Mouse (Mus musculus) urinary bladder, adult 18-20 months (tissue): ENCODE results near the gene 4931406C07Rik.
"Not testable (repeated sequence)": the region's sequence is repeated elsewhere in the genome, so short reads cannot be mapped to it uniquely, and the experiment has no call there.

Experiments used
- DNase-seq, 2 experiments: peaks; one replicate each; pipeline ENCODE4 v3.0.0; 2022; ENCODE audit warnings: low spot score in 2 of 2, mixed read lengths in 2 of 2

Gene 4931406C07Rik

GRCm38 (mm10) chr9:15306398-15307119, at the start of gene 4931406C07Rik:
Gene 4931406C07Rik (minus strand): TSS chr9:15306448.
- peak in 1 of 2 experiments; percentile 28 for DNase-seq

GRCm38 (mm10) chr9:15349925-15350324, 43.7 kb upstream of the 4931406C07Rik start:
- no peak for DNase-seq

DNA sequence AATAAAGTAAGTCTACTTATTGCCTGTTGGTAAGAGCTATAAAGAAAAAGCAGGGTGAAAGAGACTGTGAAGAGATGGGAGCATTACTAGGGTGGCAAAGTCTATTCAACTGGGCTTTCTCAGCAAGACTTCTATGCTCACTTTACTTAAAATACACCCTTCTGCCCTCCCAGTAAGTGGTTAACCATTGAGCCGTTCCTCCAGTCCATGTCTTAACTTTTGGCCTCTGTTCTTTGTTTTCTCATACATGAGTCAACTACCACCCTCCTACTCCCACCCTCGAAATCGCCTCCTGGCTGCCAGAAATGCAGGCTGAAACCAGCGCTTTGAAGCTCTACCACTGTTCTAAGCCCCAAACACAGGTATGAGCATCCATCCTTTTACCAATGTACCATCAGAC, 31.5 kb upstream of the 4931406C07Rik start:
- DNase-seq, result no peak

- no peak for DNase-seq
Measured at GRCm38 (mm10) chr9:15318170-15318742, 12.0 kb upstream of the 4931406C07Rik start.

- DNase-seq, result no peak
Measured at GRCm38 (mm10) chr9:15317223-15318169, 11.2 kb upstream of the 4931406C07Rik start.

DNA sequence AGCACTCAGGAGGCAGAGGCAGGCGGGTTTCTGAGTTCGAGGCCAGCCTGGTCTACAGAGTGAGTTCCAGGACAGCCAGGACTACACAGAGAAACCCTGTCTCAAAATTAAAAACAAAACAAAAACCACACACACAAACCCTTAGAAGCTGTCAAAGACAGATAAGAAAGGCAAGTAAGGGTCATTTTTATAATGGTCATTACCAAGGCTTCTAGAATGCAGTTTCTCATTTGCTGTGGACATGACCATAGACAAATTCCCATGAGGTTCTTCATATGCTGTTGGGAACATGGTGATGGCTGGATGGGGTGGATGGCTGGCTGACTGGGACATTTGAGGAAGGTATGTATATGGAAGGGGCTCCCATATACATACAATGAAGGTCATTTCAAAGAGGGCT, 10.0 kb upstream of the 4931406C07Rik start:
- DNase-seq, result not testable (repeated sequence)

- DNase-seq, result no peak
Measured at GRCm38 (mm10) chr9:15314619-15315018, 8.4 kb upstream of the 4931406C07Rik start.

- no peak for DNase-seq
Measured at GRCm38 (mm10) chr9:15313633-15314032, 7.4 kb upstream of the 4931406C07Rik start.

GRCm38 (mm10) chr9:15312054-15312735, 5.9 kb upstream of the 4931406C07Rik start:
- no peak for DNase-seq

GRCm38 (mm10) chr9:15310179-15310578, 3.9 kb upstream of the 4931406C07Rik start:
- DNase-seq, result no peak

DNA sequence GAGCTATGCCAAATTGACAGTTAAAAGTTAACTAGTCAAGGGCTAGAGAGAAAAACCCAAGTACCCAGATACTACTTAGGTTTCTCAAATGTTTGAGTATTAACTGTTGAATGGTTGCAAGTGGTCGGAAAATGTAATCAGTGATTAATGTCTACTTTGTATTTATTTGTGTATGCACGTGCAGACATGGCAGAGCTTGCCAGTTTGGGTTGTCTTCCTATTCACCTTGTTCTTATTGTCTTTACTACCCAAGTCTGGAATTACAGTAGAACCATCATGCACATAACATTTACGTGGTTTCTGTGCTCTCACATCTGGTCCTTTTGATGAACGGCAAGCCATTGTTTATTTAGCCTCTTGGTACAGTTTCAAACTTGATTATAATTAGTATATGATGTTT, 3.2 kb upstream of the 4931406C07Rik start:
- no peak for DNase-seq

GRCm38 (mm10) chr9:15308254-15308653, 2.0 kb upstream of the 4931406C07Rik start:
- DNase-seq, result no peak

GRCm38 (mm10) chr9:15307257-15307656, 1.0 kb upstream of the 4931406C07Rik start:
- DNase-seq, result no peak

DNA sequence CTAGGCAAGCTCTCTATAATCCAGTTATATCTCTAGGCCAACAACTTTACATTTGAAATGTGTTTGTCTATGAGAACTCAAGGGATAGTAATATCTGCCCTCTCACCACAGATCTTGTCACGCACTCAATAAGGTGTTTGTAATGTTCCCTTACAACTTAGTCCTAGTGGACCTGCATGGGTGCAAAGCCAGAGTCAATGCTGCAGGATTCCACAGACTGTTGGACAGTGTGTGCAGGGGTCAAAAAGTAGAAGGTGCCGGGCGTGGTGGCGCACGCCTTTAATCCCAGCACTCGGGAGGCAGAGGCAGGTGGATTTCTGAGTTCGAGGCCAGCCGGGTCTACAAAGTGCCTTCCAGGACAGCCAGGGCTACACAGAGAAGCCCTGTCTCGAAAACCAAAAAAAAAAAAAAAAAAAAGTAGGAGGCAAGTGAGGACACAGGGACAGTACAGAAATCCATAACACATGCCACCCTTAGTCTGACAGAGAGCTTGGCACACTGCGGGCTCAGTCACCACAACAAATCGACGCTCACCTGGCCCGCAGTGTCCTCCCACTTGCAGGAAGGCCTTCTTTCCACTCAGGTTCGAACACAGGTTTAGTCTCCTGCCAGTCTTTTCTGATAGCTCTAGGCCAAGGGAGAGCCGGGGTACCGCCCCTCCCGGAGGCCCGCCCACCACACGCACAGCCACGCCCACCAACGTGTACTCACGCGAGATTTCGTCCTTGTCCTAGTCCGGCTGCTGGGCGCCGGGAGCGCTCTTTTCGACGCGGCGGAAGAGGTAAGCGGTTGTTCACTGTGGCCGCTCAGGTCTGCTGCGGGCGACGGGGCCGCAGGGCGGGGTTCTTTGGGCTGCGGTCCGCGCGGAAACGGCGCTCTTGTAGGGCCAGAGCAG, 498 bp downstream of the 4931406C07Rik start, which contains the start of gene Taf1d:
TSS of gene Taf1d (plus strand) at position 712 of the 895 bp plus-strand sequence.
- DNase-seq, result peak; percentile 96 to 100

- DNase-seq, result no peak
Measured at GRCm38 (mm10) chr9:15302881-15303280, 3.4 kb downstream of the 4931406C07Rik start.

DNA sequence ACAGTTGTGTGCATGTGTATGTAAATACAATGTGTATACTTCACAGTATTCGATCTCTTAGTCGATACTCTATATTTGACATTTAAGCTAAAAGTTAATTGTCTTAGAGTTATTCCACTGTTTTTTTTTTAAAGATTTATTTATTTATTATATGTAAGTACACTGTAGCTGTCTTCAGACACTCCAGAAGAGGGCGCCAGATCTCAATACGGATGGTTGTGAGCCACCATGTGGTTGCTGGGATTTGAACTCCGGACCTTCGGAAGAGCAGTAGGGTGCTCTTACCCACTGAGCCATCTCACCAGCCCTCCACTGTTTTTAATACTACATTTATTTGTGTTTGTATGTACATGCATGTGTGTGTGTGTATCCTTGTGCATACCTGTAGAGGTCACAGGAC, 4.2 kb downstream of the 4931406C07Rik start:
- not testable (repeated sequence) for DNase-seq

DNA sequence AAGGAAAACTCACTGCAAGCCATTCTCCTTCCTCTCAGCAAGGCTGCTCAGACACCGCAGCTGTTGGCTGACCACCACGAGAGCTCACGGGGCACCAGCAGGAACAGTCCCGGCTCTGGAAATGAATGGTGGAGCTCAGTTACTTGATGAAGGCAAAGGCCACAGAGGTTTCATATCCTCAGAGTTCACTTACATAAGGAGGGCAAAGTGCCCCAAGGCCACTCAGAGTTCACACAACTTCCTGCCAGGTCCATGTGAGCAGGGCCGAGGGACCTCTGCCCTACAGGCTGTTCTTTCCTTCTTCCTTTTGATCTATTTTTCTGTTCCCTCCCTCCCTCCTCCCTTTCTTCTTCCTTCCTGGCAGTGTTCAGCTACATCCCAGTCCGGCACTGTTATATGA, 4.8 kb downstream of the 4931406C07Rik start:
- DNase-seq, result peak in 1 of 2 experiments; percentile 33

GRCm38 (mm10) chr9:15300056-15300455, 6.2 kb downstream of the 4931406C07Rik start:
- DNase-seq, result no peak

DNA sequence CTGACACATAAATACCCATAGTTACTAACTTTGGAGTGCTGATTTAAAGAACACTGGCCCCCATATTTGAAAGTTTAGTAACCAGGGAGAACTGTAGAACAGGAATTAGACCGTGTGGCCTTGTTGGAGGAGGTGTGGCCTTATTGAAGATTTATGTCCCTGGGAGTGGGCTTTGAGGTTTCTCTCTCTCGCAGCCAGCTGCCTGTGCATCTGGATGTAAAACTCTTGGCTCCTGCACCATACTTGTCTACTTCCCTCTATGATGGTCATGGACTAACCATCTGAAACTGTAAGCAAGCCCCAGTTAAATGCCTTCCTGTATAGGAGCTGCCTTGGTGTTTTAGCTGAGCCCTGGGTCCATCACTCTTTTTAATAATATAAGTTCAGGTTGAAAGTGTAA, 7.8 kb downstream of the 4931406C07Rik start:
- DNase-seq, result no peak

GRCm38 (mm10) chr9:15297112-15297511, 9.1 kb downstream of the 4931406C07Rik start:
- DNase-seq, result no peak
